ENCODE assay signal across 24 mouse cellular contexts in the genomic region with DNA sequence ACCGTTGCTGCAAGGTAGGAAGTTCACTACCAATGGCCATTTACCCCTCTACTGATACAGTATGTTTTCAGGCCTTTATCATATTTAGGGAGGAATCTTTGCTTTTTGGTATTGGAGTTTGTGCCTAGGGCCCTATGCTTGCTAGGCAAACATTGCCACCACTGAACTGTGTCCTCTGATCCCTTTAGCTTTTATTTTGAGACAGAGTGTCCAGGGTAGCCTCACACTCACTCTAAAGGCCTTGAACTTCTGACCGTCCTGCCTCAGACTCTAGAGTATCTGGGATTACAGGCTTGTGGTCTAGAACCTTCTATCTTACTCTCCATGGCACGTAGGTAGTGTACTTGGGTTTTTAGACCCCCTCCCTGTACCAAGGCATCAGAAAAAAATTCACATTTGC. TPM values are rescaled to one million over a fixed set of nuclear protein-coding genes. Genes with fewer than 3 reads are reported as not detected.
"Had no signal": no experiment of that assay in that cellular context is flagged by ENCODE, and none has a peak within 500 bp of the region (broad histone marks: within the 10 kb centered on the region; RNA-seq: fewer than 3 reads in every experiment).

No protein-coding gene starts in this region.

- H3K4me3 ChIP-seq: gastrocnemius, adult 2 months; heart, embryonic 10.5 days; heart, embryonic 12.5 days; hindbrain, embryonic 13.5 days; hindbrain, embryonic 15.5 days; kidney, embryonic 15.5 days had no signal

- DNase-seq: gastrocnemius, adult 2 months; gastrocnemius, postnatal 10 days; gastrocnemius, postnatal 25 days; heart, adult 18-20 months; heart, postnatal 10 days; kidney, adult 11 months; kidney, adult 2 months; kidney, adult 9 months; kidney, postnatal 14 days; kidney, postnatal 36 days; layer of hippocampus, adult 9-11 months; layer of hippocampus, postnatal 36 days; left cerebral cortex, postnatal 4 days had no signal

- H3K4me2 ChIP-seq: heart, embryonic 12.5 days; hindbrain, embryonic 13.5 days; hindbrain, embryonic 15.5 days; kidney, embryonic 15.5 days had no signal

- ATAC-seq: forebrain, embryonic 16.5 days; hindbrain, postnatal 0 days; intestine, embryonic 16.5 days had no signal

- H3K9ac ChIP-seq: heart, embryonic 12.5 days; hindbrain, embryonic 13.5 days; hindbrain, embryonic 15.5 days; kidney, embryonic 15.5 days had no signal

- H3K36me3 ChIP-seq: heart, embryonic 10.5 days; heart, embryonic 12.5 days; hindbrain, embryonic 13.5 days; hindbrain, embryonic 15.5 days; kidney, embryonic 15.5 days had no signal

- H3K9me3 ChIP-seq: heart, embryonic 10.5 days; heart, embryonic 12.5 days; hindbrain, embryonic 13.5 days; hindbrain, embryonic 15.5 days; kidney, embryonic 15.5 days had no signal

- H3K27ac ChIP-seq: gastrocnemius, adult 2 months; heart, embryonic 10.5 days; hindbrain, embryonic 13.5 days; hindbrain, embryonic 15.5 days; hindbrain, postnatal 0 days; kidney, embryonic 15.5 days; kidney, postnatal 0 days had no signal

RNA-seq across cellular contexts. Expression of a gene that starts 6.3 kb away (rescaled TPM):
- total RNA-seq: gastrocnemius, adult 2 months; hematopoietic stem cell, adult 5-6 weeks had no signal

RNA-seq across cellular contexts. Expression of a gene that starts 30.4 kb away (rescaled TPM):
- total RNA-seq: granulocyte monocyte progenitor cell, adult 5-6 weeks; hematopoietic stem cell, adult 5-6 weeks had no signal
